Mouse (Mus musculus) stomach, postnatal 0 days (tissue): Measurements from ENCODE around the gene Cd8a.

ENCODE experiments used
- CTCF ChIP-seq: IDR thresholded peaks from 2 replicates; pipeline ENCODE4 v1.5.1; 2016; ENCODE audit warnings: antibody characterized with exemption, low read depth, mild to moderate bottlenecking, moderate library complexity
- EP300 ChIP-seq: optimal IDR thresholded peaks from 2 replicates; pipeline ENCODE3; 2016; ENCODE audit warnings: antibody characterized with exemption

DNA sequence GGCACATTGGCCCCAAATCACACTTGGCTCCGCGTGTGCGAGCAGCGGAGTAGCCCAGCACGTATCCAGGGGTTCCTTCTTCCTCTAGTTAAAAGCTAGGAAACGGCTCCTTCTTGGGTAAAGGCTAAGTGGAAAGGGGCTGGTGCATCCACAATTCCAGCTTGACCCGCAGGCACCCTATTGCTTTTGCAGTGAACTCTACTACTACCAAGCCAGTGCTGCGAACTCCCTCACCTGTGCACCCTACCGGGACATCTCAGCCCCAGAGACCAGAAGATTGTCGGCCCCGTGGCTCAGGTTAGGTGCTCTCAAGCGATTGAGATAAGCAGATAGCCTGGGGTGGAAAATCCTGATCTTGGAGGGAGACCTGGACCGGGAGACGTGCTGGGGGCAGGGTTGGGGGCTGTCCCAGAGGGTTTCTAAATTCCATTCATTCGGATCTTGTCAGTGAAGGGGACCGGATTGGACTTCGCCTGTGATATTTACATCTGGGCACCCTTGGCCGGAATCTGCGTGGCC lies 1.1 kb downstream of the Cd8a start:
- TF ChIP-seq CTCF (no peak), EP300 (no peak)
